Mouse (Mus musculus): ENCODE measurements around the gene Dixdc1. TPM values are rescaled to one million over a fixed set of nuclear protein-coding genes. Genes with fewer than 3 reads are reported as not detected.

Dixdc1 gene
- polyA plus RNA-seq, 1 experiment from 2014 or later: 37.2 TPM

DNA sequence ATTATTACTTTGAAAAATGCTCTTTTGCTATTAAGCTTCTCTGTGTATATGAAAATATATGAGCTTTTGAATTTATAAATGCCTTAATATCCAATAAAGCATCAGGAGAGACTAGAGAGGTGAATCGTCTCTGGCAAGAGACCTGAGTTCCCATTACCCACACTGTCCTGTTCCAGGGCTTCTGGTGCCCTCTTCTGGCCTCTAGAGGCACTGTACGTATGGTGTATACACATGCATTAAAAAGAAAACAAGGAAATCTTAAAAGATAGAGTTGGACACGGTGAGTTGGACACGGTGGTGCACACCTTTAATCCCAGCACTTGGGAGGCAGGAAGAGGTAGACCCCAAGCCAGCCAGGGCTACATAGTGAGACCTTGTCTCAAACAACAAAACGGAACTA lies 68.6 kb downstream of the Dixdc1 start:
- DNase-seq (ENCODE audit: low spot score) (peak; percentile 36), ATAC-seq (ENCODE audit: low FRiP score) (no peak)
- peaks cover 41% of the 10 kb centered on the region for H3K36me3 ChIP-seq (replicated peaks; ENCODE audit: control insufficient read depth, insufficient read depth)
- no peaks in the 10 kb centered on the region for H3K27me3 ChIP-seq (ENCODE audit: control insufficient read depth, insufficient read depth, low read length)
- no peak overlapping the region for H3K27ac ChIP-seq
- H3K4me3 ChIP-seq (replicated peaks; ENCODE audit: low read length): no peak overlapping the region
- H3K4me2 ChIP-seq (replicated peaks): no peak overlapping the region
- no peaks in the 10 kb centered on the region for H3K4me1 ChIP-seq (replicated peaks; ENCODE audit: control insufficient read depth, insufficient read depth, low read length)
- 30% methylated on average over 5 of the region's 5 CpGs for WGBS
- no peaks in the 10 kb centered on the region for H3K9me3 ChIP-seq (ENCODE audit: control insufficient read depth, low read length)
- H3K9ac ChIP-seq: no peak overlapping the region

DNA sequence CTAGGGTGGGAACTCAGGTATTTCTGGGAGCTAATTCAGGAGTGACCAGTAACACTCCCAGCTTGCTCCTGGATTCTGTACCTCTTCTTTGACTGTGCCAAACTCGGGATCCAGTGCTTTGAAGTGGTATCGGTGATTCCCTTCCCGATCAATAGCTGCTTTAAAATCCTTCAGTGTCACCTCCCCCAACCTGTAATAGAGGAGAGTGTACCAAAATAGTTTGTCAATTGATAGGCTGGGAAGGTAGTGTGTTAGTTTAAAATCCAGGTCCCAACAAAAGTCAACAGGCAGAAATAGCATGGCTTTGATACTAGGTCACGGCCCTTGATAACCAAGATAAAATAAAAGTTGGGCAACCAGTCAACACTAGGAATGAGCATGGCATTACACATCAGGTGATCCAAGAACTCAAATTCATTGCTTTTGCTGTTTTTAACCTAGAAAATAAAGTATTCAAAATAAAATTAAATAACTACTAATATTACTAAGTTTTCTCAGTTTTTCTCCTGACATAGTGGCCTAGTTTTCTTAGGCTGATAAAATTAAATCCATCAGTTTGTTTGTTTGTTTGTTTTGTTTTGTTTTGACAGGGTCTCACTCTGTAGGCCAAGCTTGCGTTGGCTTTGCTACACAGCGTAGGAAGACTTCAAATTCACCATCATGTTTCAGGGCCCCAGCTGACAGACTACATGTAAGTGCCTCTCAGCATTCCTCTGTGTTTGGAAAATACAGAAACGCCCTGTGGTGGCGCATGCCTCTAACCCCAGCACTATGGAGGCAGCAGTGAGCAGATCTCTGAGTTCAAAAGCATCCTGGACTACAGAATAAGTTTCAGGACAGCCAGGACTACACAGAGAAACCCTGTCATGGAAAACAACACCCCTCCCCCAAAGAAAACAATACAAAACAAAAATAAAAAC lies 71.5 kb downstream of the Dixdc1 start:
- ATAC-seq (ENCODE audit: low FRiP score): no peak
- Histone ChIP-seq H3K4me3 (replicated peaks; ENCODE audit: low read length) (no peak overlapping the region), H3K4me1 (replicated peaks; ENCODE audit: control insufficient read depth, insufficient read depth, low read length) (no peaks in the 10 kb centered on the region), H3K9ac (no peak overlapping the region), H3K9me3 (ENCODE audit: control insufficient read depth, low read length) (no peaks in the 10 kb centered on the region), H3K27ac (no peak overlapping the region), H3K4me2 (replicated peaks) (no peak overlapping the region), H3K27me3 (ENCODE audit: control insufficient read depth, insufficient read depth, low read length) (no peaks in the 10 kb centered on the region), H3K36me3 (replicated peaks; ENCODE audit: control insufficient read depth, insufficient read depth) (peaks cover 68% of the 10 kb centered on the region)
- WGBS: 79% methylated on average over 8 of the region's 8 CpGs
- no peak for DNase-seq (ENCODE audit: low spot score)

DNA sequence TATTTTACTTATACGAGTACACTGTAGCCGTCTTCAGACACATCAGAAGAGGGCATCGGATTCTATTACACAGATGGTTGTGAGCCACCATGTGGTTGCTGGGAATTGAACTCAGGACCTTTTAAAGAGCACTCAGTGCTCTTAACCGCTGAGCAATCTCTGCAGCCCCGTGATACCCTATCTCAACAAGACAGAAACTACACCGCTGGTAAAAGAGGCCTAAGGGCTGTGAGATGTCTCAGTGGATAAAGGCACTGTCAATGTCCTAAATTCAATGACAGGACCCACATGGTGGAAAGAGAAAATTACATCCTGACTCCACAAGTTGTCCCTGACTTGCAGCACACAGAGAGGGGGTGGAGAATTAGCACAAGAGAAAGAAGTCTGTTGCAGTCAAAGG lies 72.9 kb downstream of the Dixdc1 start:
- Histone ChIP-seq H3K27ac (no peak overlapping the region), H3K4me1 (replicated peaks; ENCODE audit: control insufficient read depth, insufficient read depth, low read length) (no peaks in the 10 kb centered on the region), H3K9me3 (ENCODE audit: control insufficient read depth, low read length) (no peaks in the 10 kb centered on the region), H3K36me3 (replicated peaks; ENCODE audit: control insufficient read depth, insufficient read depth) (peaks cover 71% of the 10 kb centered on the region), H3K4me2 (replicated peaks) (no peak overlapping the region), H3K9ac (no peak overlapping the region), H3K27me3 (ENCODE audit: control insufficient read depth, insufficient read depth, low read length) (no peaks in the 10 kb centered on the region), H3K4me3 (replicated peaks; ENCODE audit: low read length) (no peak overlapping the region)
- DNase-seq (ENCODE audit: low spot score): no peak
- no peak for ATAC-seq (ENCODE audit: low FRiP score)
- WGBS: 91% methylated on average over 6 of the region's 6 CpGs

DNA sequence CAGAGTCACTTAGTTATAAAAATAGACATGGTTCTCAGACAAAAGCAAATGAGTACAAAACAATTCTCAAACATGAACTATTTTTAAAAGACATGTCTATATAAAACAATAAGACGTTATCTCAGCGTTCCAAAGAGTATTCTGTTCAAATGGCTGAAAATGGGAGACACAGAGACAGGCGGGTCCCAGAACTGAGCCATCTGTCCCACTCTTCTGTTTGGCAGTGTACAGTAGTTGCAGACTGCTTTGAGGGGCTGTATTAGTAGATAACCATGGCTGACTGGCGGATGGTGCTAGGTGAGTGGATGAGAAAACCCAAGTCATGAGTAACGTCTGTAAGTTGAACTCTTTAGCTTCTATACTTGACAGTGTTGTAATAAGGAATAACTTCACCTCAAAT lies 74.5 kb downstream of the Dixdc1 start:
- H3K4me2 ChIP-seq (replicated peaks): no peak overlapping the region
- H3K9me3 ChIP-seq (ENCODE audit: control insufficient read depth, low read length): no peaks in the 10 kb centered on the region
- peaks cover 71% of the 10 kb centered on the region for H3K36me3 ChIP-seq (replicated peaks; ENCODE audit: control insufficient read depth, insufficient read depth)
- DNase-seq (ENCODE audit: low spot score) (no peak), ATAC-seq (ENCODE audit: low FRiP score) (no peak)
- 91% methylated on average over 5 of the region's 5 CpGs for WGBS
- H3K4me3 ChIP-seq (replicated peaks; ENCODE audit: low read length): no peak overlapping the region
- no peaks in the 10 kb centered on the region for H3K27me3 ChIP-seq (ENCODE audit: control insufficient read depth, insufficient read depth, low read length)
- peaks cover 8% of the 10 kb centered on the region; the same call in 1 of the 2 replicates for H3K4me1 ChIP-seq (replicated peaks; ENCODE audit: control insufficient read depth, insufficient read depth, low read length)
- H3K27ac ChIP-seq: no peak overlapping the region
- no peak overlapping the region for H3K9ac ChIP-seq

DNA sequence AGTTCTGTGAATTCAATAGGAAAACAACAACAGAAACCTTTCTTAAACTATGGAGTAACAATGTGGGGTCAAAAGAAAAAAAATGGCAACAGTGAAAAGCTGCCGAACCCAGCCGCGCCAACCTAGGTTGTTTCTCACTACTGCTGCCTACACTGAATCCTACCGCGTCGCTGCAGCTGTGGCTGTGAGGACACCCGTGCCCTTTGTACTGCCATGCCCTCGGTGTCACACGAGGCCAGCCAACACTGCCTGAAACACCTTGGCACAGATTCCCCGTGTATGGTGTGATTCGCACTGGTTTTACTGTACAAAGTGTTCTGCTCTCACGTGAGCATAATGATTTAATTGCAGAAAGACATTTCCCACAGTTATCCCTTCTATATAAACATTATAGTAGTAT lies 78.9 kb downstream of the Dixdc1 start:
- Histone ChIP-seq H3K9me3 (ENCODE audit: control insufficient read depth, low read length) (no peaks in the 10 kb centered on the region), H3K36me3 (replicated peaks; ENCODE audit: control insufficient read depth, insufficient read depth) (peaks cover 52% of the 10 kb centered on the region), H3K4me2 (replicated peaks) (peak overlapping the region; percentile 85), H3K27me3 (ENCODE audit: control insufficient read depth, insufficient read depth, low read length) (no peaks in the 10 kb centered on the region), H3K4me1 (replicated peaks; ENCODE audit: control insufficient read depth, insufficient read depth, low read length) (peaks cover 23% of the 10 kb centered on the region), H3K4me3 (replicated peaks; ENCODE audit: low read length) (peak overlapping the region; percentile 96), H3K9ac (peak overlapping the region; percentile 95), H3K27ac (no peak overlapping the region)
- DNase-seq (ENCODE audit: low spot score) (no peak), ATAC-seq (ENCODE audit: low FRiP score) (no peak)
- 18% methylated on average over 12 of the region's 12 CpGs for WGBS

DNA sequence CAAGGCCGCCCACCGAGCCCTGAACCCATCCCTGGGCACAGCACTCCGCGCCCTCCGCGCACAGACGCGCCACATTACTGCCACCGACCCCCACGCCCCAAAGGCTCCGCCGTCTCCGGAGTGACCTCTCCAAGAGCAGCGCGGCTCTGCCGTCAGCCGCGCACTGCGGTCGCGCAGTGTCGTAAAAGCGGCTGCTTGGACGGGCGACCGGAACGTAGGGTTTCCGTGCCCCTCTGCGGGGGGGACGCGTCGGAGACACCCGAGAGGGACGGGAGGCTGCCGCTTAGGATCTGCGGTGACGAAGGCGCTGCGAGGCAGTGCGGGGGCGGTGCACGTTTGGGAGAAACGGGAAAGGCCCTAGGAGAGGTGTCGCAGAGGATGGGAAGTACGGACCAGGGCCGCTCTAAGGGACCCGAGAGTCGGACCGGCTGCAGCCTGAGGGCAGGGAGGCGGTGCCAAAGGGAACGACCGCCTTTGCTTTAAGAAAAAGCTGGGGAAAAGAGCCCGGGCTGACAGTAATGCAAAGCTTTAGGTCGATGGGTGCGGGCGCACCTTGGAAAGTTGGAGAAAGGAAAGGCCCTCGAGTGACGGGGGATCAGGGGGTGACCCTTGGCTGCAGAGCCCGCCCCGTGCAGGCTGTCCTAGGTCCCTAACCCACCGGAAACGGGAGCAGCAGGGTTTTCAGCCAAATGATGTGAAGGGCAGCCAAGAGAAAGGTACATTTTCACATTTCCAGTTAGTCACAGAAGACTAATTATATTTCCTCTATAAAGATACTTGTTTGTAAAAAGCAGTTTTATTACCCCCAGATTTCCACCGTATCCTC lies 79.7 kb downstream of the Dixdc1 start, which contains the start of gene Dlat:
TSS of gene Dlat (minus strand) at position 389 of the 826 bp plus-strand sequence.
- Histone ChIP-seq H3K4me1 (replicated peaks; ENCODE audit: control insufficient read depth, insufficient read depth, low read length) (peaks cover 23% of the 10 kb centered on the region), H3K9ac (peak within 1 kb of the TSS; percentile 95), H3K27ac (peak within 1 kb of the TSS; percentile 88), H3K4me3 (replicated peaks; ENCODE audit: low read length) (peak within 1 kb of the TSS; percentile 96), H3K27me3 (ENCODE audit: control insufficient read depth, insufficient read depth, low read length) (no peaks in the 10 kb centered on the region), H3K4me2 (replicated peaks) (peak within 1 kb of the TSS; percentile 85), H3K36me3 (replicated peaks; ENCODE audit: control insufficient read depth, insufficient read depth) (peaks cover 52% of the 10 kb centered on the region), H3K9me3 (ENCODE audit: control insufficient read depth, low read length) (no peaks in the 10 kb centered on the region)
- ATAC-seq (ENCODE audit: low FRiP score) (peak; percentile 96), DNase-seq (ENCODE audit: low spot score) (peak; percentile 84)
- under 1% methylated on average over 62 of the region's 63 CpGs for WGBS

DNA sequence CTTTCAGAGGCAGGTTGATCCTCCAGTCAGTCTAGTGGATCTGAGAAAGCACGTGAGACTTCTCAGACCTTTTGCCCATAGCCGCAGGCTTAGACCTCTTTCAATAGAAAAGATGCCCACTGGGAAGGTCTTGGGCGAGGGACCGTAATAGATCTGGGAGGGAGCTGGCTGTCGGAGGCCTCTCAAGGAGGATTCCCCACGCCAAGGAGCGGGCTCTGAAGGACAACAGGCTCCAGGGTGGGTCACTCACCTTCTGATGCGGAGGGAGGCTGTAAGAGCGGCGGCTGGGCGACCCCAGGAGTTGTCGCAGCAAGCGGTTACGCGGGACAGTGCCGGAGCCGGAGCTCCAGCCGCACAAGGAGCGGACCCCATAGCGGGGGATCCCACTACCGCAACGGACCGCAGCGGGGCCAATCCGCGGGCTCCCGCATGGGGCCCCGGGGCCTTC lies 80.4 kb downstream of the Dixdc1 start:
- Histone ChIP-seq H3K9ac (peak overlapping the region; percentile 95), H3K36me3 (replicated peaks; ENCODE audit: control insufficient read depth, insufficient read depth) (peaks cover 48% of the 10 kb centered on the region), H3K4me3 (replicated peaks; ENCODE audit: low read length) (peak overlapping the region; percentile 96), H3K4me1 (replicated peaks; ENCODE audit: control insufficient read depth, insufficient read depth, low read length) (peaks cover 23% of the 10 kb centered on the region), H3K9me3 (ENCODE audit: control insufficient read depth, low read length) (no peaks in the 10 kb centered on the region), H3K27me3 (ENCODE audit: control insufficient read depth, insufficient read depth, low read length) (no peaks in the 10 kb centered on the region), H3K4me2 (replicated peaks) (peak overlapping the region; percentile 85), H3K27ac (peak overlapping the region; percentile 88)
- DNase-seq (ENCODE audit: low spot score) (peak; percentile 32), ATAC-seq (ENCODE audit: low FRiP score) (peak; percentile 84)
- WGBS: under 1% methylated on average over 21 of the region's 28 CpGs

DNA sequence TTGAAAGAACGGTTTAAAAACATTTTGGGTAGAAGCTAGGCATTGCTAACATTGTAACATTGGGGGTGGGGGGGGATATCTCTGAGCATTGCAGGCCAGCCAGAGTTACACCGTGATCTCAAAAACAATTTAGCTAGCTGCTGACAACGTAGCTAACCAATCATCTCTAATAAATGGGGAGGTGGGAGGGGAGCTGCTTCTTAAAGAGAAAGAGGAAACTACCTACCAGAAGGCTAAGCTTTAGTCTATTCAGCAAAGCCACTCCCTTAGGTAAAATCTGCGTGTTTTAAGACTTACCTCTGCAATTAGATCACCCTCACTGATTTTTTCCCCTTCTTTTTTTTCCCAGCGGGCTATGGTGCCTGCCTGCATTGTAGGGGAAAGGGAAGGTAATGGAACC lies 80.9 kb downstream of the Dixdc1 start:
- Histone ChIP-seq H3K4me1 (replicated peaks; ENCODE audit: control insufficient read depth, insufficient read depth, low read length) (peaks cover 23% of the 10 kb centered on the region), H3K4me2 (replicated peaks) (peak overlapping the region; percentile 85), H3K27ac (peak overlapping the region; percentile 88), H3K4me3 (replicated peaks; ENCODE audit: low read length) (peak overlapping the region; percentile 96), H3K36me3 (replicated peaks; ENCODE audit: control insufficient read depth, insufficient read depth) (peaks cover 48% of the 10 kb centered on the region), H3K9ac (peak overlapping the region; percentile 95), H3K9me3 (ENCODE audit: control insufficient read depth, low read length) (no peaks in the 10 kb centered on the region), H3K27me3 (ENCODE audit: control insufficient read depth, insufficient read depth, low read length) (no peaks in the 10 kb centered on the region)
- ATAC-seq (ENCODE audit: low FRiP score) (no peak), DNase-seq (ENCODE audit: low spot score) (no peak)
- WGBS: 24% methylated on average over 5 of the region's 5 CpGs

DNA sequence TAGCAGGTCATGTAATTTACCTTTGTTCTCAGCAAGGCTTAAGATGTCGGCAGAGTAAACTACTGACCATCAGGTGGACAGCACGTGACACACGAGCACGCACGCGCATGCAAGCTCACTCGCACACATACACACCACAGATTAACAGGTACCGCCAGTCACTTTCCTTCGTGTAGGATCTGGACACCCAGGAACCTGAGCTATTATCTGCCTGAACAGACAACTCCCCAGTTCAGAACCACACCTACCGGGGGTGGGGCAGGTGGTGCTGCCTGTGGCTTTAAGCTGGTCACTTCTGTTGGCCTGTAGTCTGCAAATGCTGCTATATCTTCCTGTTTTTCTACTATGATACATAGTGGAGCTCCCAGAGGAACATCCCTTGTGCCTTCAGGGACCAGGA lies 88.8 kb downstream of the Dixdc1 start:
- no peak overlapping the region for H3K4me2 ChIP-seq (replicated peaks)
- 96% methylated on average over 10 of the region's 10 CpGs for WGBS
- H3K9me3 ChIP-seq (ENCODE audit: control insufficient read depth, low read length): no peaks in the 10 kb centered on the region
- H3K4me1 ChIP-seq (replicated peaks; ENCODE audit: control insufficient read depth, insufficient read depth, low read length): no peaks in the 10 kb centered on the region
- DNase-seq (ENCODE audit: low spot score) (no peak), ATAC-seq (ENCODE audit: low FRiP score) (no peak)
- H3K27me3 ChIP-seq (ENCODE audit: control insufficient read depth, insufficient read depth, low read length): no peaks in the 10 kb centered on the region
- peaks cover 94% of the 10 kb centered on the region for H3K36me3 ChIP-seq (replicated peaks; ENCODE audit: control insufficient read depth, insufficient read depth)
- no peak overlapping the region for H3K4me3 ChIP-seq (replicated peaks; ENCODE audit: low read length)
- no peak overlapping the region for H3K27ac ChIP-seq
- H3K9ac ChIP-seq: no peak overlapping the region
